ENCODE assay signal across 9 mouse cellular contexts in the genomic region with DNA sequence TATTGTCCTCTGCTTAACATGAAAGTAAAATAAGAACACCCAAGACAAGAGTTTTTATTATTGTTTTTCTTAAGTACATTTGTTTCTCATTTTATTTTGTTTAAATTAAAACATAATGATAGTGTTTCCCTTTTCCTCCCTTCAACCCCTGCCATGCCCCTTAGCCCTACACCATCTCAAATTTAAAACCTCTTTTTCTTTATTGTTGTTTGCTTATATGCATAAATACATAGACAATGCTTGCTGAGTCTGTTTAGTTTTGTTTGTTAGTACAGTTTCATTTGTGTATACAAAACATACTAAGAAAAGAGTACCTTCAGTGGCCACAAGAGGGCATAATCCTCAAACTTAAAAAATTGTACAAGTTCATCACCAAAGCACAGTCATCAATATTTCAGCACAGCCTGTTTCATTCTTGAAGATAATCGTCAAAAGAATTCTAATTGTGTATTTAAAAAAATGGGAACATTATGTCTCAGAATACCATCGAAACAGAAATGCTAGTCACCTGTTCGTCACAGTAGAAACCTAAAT.
DNase-seq lines count a peak whose midpoint lies in the region; ATAC-seq and TF ChIP-seq lines count a peak whose summit lies in the region.
"Had no signal": no experiment of that assay in that cellular context is flagged by ENCODE, and none has a peak within 500 bp of the region (broad histone marks: within the 10 kb centered on the region; RNA-seq: fewer than 3 reads in every experiment).

No protein-coding gene starts in this region.

- no peaks in the 10 kb centered on the region for H3K9me3 ChIP-seq in intestine, postnatal 0 days (ENCODE audit: control insufficient read depth)
- H3K9me3 ChIP-seq in intestine, embryonic 16.5 days (ENCODE audit: control insufficient read depth, low read length), result no peaks in the 10 kb centered on the region
- no peaks in the 10 kb centered on the region for H3K9me3 ChIP-seq in forebrain, postnatal 0 days (ENCODE audit: low read length)
- H3K9me3 ChIP-seq: hindbrain, embryonic 15.5 days had no signal

- no peak overlapping the region for H3K9ac ChIP-seq in intestine, postnatal 0 days (ENCODE audit: low read depth, low read length)
- H3K9ac ChIP-seq in intestine, embryonic 16.5 days (ENCODE audit: low read depth, low read length), result no peak overlapping the region
- no peak overlapping the region for H3K9ac ChIP-seq in forebrain, postnatal 0 days
- H3K9ac ChIP-seq: hindbrain, embryonic 15.5 days had no signal

- H3K4me3 ChIP-seq in intestine, postnatal 0 days (ENCODE audit: low read depth, low read length), result no peak overlapping the region
- no peak overlapping the region for H3K4me3 ChIP-seq in intestine, embryonic 16.5 days (ENCODE audit: low read length)
- H3K4me3 ChIP-seq in forebrain, postnatal 0 days (ENCODE audit: low read depth, low read length), result no peak overlapping the region
- H3K4me3 ChIP-seq: hindbrain, embryonic 15.5 days had no signal

- DNase-seq in 3T3-L1 (ENCODE audit: low read depth, low spot score), result peak; percentile 88
- DNase-seq in Patski (ENCODE audit: low read depth, low spot score), result no peak
- peak; percentile 86 for DNase-seq in forebrain, postnatal 0 days
- no peak for DNase-seq in urinary bladder, postnatal 14 days (ENCODE audit: low spot score)
- DNase-seq in adrenal gland, adult 18-20 months (ENCODE audit: low spot score in 2 of 2), result no peak
- DNase-seq in ovary, postnatal 36 days (ENCODE audit: low spot score), result no peak

- CTCF ChIA-PET in Patski (lab: Charles Lee), result interaction anchor here (1.2 kb wide), 1 partner anchor 591 kb away, joined by 6 read pairs; no protein-coding TSS in a partner anchor

- 43% methylated on average over 3 of the region's 3 CpGs for WGBS in intestine, postnatal 0 days
- WGBS in intestine, embryonic 16.5 days, result 50% methylated on average over 3 of the region's 3 CpGs
- 28% methylated on average over 3 of the region's 3 CpGs for WGBS in forebrain, postnatal 0 days

- no peaks in the 10 kb centered on the region for H3K4me1 ChIP-seq in intestine, postnatal 0 days (replicated peaks; ENCODE audit: control insufficient read depth, insufficient read depth, low read length)
- no peaks in the 10 kb centered on the region for H3K4me1 ChIP-seq in intestine, embryonic 16.5 days (ENCODE audit: control insufficient read depth, insufficient read depth, low read length)
- no peaks in the 10 kb centered on the region for H3K4me1 ChIP-seq in forebrain, postnatal 0 days (ENCODE audit: insufficient read depth)
- H3K4me1 ChIP-seq: hindbrain, embryonic 15.5 days had no signal

- H3K27me3 ChIP-seq in intestine, postnatal 0 days (replicated peaks; ENCODE audit: control insufficient read depth, insufficient read depth, low read length), result no peaks in the 10 kb centered on the region
- no peaks in the 10 kb centered on the region for H3K27me3 ChIP-seq in intestine, embryonic 16.5 days (replicated peaks; ENCODE audit: control insufficient read depth, insufficient read depth, low read length)
- H3K27me3 ChIP-seq in Patski, result peaks cover 9% of the 10 kb centered on the region
- H3K27me3 ChIP-seq in forebrain, postnatal 0 days (ENCODE audit: insufficient read depth, low read length), result no peaks in the 10 kb centered on the region
- H3K27me3 ChIP-seq: hindbrain, embryonic 15.5 days had no signal

- H3K36me3 ChIP-seq in intestine, postnatal 0 days (ENCODE audit: control insufficient read depth, insufficient read depth), result no peaks in the 10 kb centered on the region
- H3K36me3 ChIP-seq in intestine, embryonic 16.5 days (ENCODE audit: control insufficient read depth, insufficient read depth, low read length), result no peaks in the 10 kb centered on the region
- no peaks in the 10 kb centered on the region for H3K36me3 ChIP-seq in forebrain, postnatal 0 days (ENCODE audit: insufficient read depth)
- H3K36me3 ChIP-seq: hindbrain, embryonic 15.5 days had no signal

- in situ Hi-C loops in Patski (cut with MboI; ENCODE audit: low pct_unique_long_range_greater_than_20kb), result loop anchor here (25.0 kb wide), 1 partner anchor 842 kb away; no protein-coding TSS in a partner anchor

- no peak overlapping the region for H3K4me2 ChIP-seq in intestine, postnatal 0 days (replicated peaks; ENCODE audit: low read depth)
- no peak overlapping the region for H3K4me2 ChIP-seq in intestine, embryonic 16.5 days (ENCODE audit: low read depth, low read length)
- H3K4me2 ChIP-seq in forebrain, postnatal 0 days (ENCODE audit: low read depth), result no peak overlapping the region
- H3K4me2 ChIP-seq: hindbrain, embryonic 15.5 days had no signal

- POLR2A ChIA-PET in Patski (lab: Charles Lee), result no interaction called here

- H3K27ac ChIP-seq in intestine, postnatal 0 days (ENCODE audit: low read depth, low read length), result no peak overlapping the region
- H3K27ac ChIP-seq in intestine, embryonic 16.5 days (ENCODE audit: low read length), result no peak overlapping the region
- H3K27ac ChIP-seq in forebrain, postnatal 0 days (ENCODE audit: low read depth, low read length), result no peak overlapping the region
- H3K27ac ChIP-seq: hindbrain, embryonic 15.5 days had no signal

- ATAC-seq in intestine, postnatal 0 days, result no peak
- no peak for ATAC-seq in intestine, embryonic 16.5 days
- ATAC-seq in Patski, result no peak
- ATAC-seq in forebrain, postnatal 0 days, result peak; percentile 65

- TF ChIP-seq CTCF in intestine, postnatal 0 days (IDR thresholded peaks at IDR 0.05; ENCODE audit: low read depth), result peak; percentile 72
- peak; percentile 45 for TF ChIP-seq CTCF in Patski (IDR thresholded peaks at IDR 0.05)
- TF ChIP-seq CTCF in forebrain, postnatal 0 days (IDR thresholded peaks at IDR 0.05; ENCODE audit: low read depth), result peak; percentile 77

Comparison
In these comparisons a context has a peak if more than half of its experiments do, and no peak if none do; other contexts are left out.
1. DNase-seq: peak in 3T3-L1 (single experiment) and forebrain, postnatal 0 days (single experiment); none in Patski (single experiment), urinary bladder, postnatal 14 days (single experiment), adrenal gland, adult 18-20 months (0 of 2) and ovary, postnatal 36 days (single experiment).
2. Peak in every context shown above with its lines, with median percentiles within 50 percentile points of each other: CTCF ChIP-seq.